ENCODE assay signal across 8 mouse cellular contexts in the genomic region with DNA sequence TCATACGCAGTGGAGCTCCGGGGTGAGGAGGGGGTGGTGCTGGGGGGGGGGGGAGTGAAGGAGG. TPM values are rescaled to one million over a fixed set of nuclear protein-coding genes. Genes with fewer than 3 reads are reported as not detected.
DNase-seq lines count a peak whose midpoint lies in the region; ATAC-seq and TF ChIP-seq lines count a peak whose summit lies in the region.

A gene (minus strand): TSS at position 26 of the 64 bp plus-strand sequence.

- no peaks in the 10 kb centered on the region for H3K9me3 ChIP-seq in midbrain, embryonic 14.5 days (ENCODE audit: control insufficient read depth, low read length)

- ATAC-seq in midbrain, embryonic 14.5 days (ENCODE audit: low FRiP score, low TSS enrichment) = no peak; the same call in 1 of the 2 replicates

- peak within 1 kb of the TSS; percentile 68 for H3K4me2 ChIP-seq in midbrain, embryonic 14.5 days (ENCODE audit: low read length)

- peak within 1 kb of the TSS; percentile 98 for H3K27ac ChIP-seq in layer of hippocampus, adult 2 months
- peak within 1 kb of the TSS; percentile 89 for H3K27ac ChIP-seq in bone marrow macrophage, adult 2 months (ENCODE audit: insufficient read depth, low read depth, low read length)
- H3K27ac ChIP-seq in midbrain, embryonic 14.5 days (replicated peaks; ENCODE audit: low read depth, low read length) = peak within 1 kb of the TSS; percentile 94

- no peaks in the 10 kb centered on the region for H3K27me3 ChIP-seq in midbrain, embryonic 14.5 days (ENCODE audit: control insufficient read depth, insufficient read depth, low read length)

- no peak for TF ChIP-seq POLR2A in bone marrow macrophage, adult 2 months (IDR thresholded peaks at IDR 0.05; ENCODE audit: borderline replicate concordance, low read depth, low read length)

- H3K4me3 ChIP-seq in layer of hippocampus, adult 2 months = peak within 1 kb of the TSS; percentile 86
- H3K4me3 ChIP-seq in bone marrow macrophage, adult 2 months (ENCODE audit: insufficient read depth, low read length) = peak within 1 kb of the TSS; percentile 88
- H3K4me3 ChIP-seq in midbrain, embryonic 14.5 days (replicated peaks; ENCODE audit: low read depth, low read length) = peak within 1 kb of the TSS; percentile 75

- TF ChIP-seq CTCF in layer of hippocampus, adult 2 months (conservative IDR thresholded peaks at IDR 0.05) = no peak
- no peak for TF ChIP-seq CTCF in bone marrow macrophage, adult 2 months (IDR thresholded peaks at IDR 0.05; ENCODE audit: low read depth, low read length)

- no peaks in the 10 kb centered on the region for H3K36me3 ChIP-seq in midbrain, embryonic 14.5 days (ENCODE audit: control insufficient read depth, insufficient read depth, low read length)

- 0% methylated on average over 2 of the region's 2 CpGs for WGBS in midbrain, embryonic 14.5 days

- H3K4me1 ChIP-seq in bone marrow macrophage, adult 2 months (ENCODE audit: control insufficient read depth, insufficient read depth, low read length) = peaks cover 6% of the 10 kb centered on the region; the same call in 1 of the 2 replicates
- H3K4me1 ChIP-seq in midbrain, embryonic 14.5 days (ENCODE audit: control insufficient read depth, insufficient read depth, low read length) = peaks cover 13% of the 10 kb centered on the region

- DNase-seq in layer of hippocampus, adult 2 months (ENCODE audit: low spot score in 2 of 2) = no peak
- no peak for DNase-seq in layer of hippocampus, adult 9-10 months (ENCODE audit: low spot score)
- DNase-seq in gonadal fat pad, adult 2 months (ENCODE audit: low read depth) = no peak
- DNase-seq in layer of hippocampus, postnatal 14 days (ENCODE audit: low spot score in 2 of 2) = no peak
- DNase-seq in midbrain, embryonic 14.5 days = no peak
- no peak for DNase-seq in cerebellum, adult 11 months
- no peak for DNase-seq in spleen, adult 18-20 months

- peak within 1 kb of the TSS; percentile 84 for H3K9ac ChIP-seq in midbrain, embryonic 14.5 days (replicated peaks; ENCODE audit: low read length)

RNA-seq across cellular contexts. Expression of the gene that starts here (rescaled TPM):
- total RNA-seq in layer of hippocampus, adult 2 months (2021) = 10 to 100 TPM; 66.8 to 80.3 TPM
- 38.0 and 45.1 TPM in 2 replicates for polyA plus RNA-seq in bone marrow macrophage, adult 2 months (2012; ENCODE audit: insufficient read depth, insufficient read length, missing spikeins)
- polyA plus RNA-seq in gonadal fat pad, adult 2 months (2012; rRNA removed) = 26.5 and 27.0 TPM in 2 replicates
- total RNA-seq in layer of hippocampus, postnatal 14 days (2021) = 10 to 100 TPM; 63.2 to 68.1 TPM
- polyA plus RNA-seq in midbrain, embryonic 14.5 days (2014; fragmentation: Nextera tagmentation; extraction: Ambion mirVana) = 85.6 and 109 TPM in 2 replicates
